Mouse (Mus musculus) neural tube, embryonic 15.5 days (tissue): ENCODE results near the gene B3gnt9. TPM values are rescaled to one million over a fixed set of nuclear protein-coding genes. Genes with fewer than 3 reads are reported as not detected.

ENCODE experiments used
- ATAC-seq: fragments of 200-750 bp; cut with Nextera tagmentation; 2 replicates; pipeline ENCODE4 v1.8.0; 2017; ENCODE audit warnings: mild to moderate bottlenecking, moderate TSS enrichment, moderate library complexity; ENCODE audit not compliant: low FRiP score
- H3K27ac ChIP-seq: fragments of 300-500 bp; sonication (generic); replicated peaks from 2 replicates; pipeline ENCODE4 v1.5.1; 2015; ENCODE audit warnings: mild to moderate bottlenecking, inconsistent platforms
- H3K27me3 ChIP-seq: fragments of 300-500 bp; sonication (generic); replicated peaks from 2 replicates; pipeline ENCODE4 v1.6.1; 2015; ENCODE audit warnings: inconsistent platforms
- H3K36me3 ChIP-seq: fragments of 300-500 bp; sonication (generic); 2 replicates; pipeline ENCODE4 v1.6.1; 2015; ENCODE audit warnings: inconsistent platforms
- H3K4me1 ChIP-seq: fragments of 300-500 bp; sonication (generic); 2 replicates; pipeline ENCODE4 v1.6.1; 2015; ENCODE audit warnings: inconsistent platforms
- H3K4me2 ChIP-seq: fragments of 300-500 bp; sonication (generic); 2 replicates; pipeline ENCODE4 v1.6.1; 2015; ENCODE audit warnings: inconsistent platforms, mild to moderate bottlenecking, moderate library complexity
- H3K4me3 ChIP-seq: fragments of 300-500 bp; sonication (generic); replicated peaks from 2 replicates; pipeline ENCODE4 v1.5.1; 2015; ENCODE audit warnings: mild to moderate bottlenecking, inconsistent platforms
- H3K9ac ChIP-seq: fragments of 300-500 bp; sonication (generic); replicated peaks from 2 replicates; pipeline ENCODE4 v1.6.1; 2015; ENCODE audit warnings: mild to moderate bottlenecking, inconsistent platforms
- H3K9me3 ChIP-seq: fragments of 300-500 bp; sonication (generic); replicated peaks from 2 replicates; pipeline ENCODE4 v1.6.1; 2016; ENCODE audit warnings: inconsistent platforms
- WGBS: fragments of 180-500 bp; shearing (Covaris S2); methylation state at CpG from one replicate; pipeline ENCODE4 v1.1.7; 2015; ENCODE audit warnings: mixed read lengths; 5-methylcytosine and 5-hydroxymethylcytosine counted together
- polyA plus RNA-seq: library from polyadenylated mRNA; unstranded; fragments of >200 nt; fragmentation: Nextera tagmentation; extraction: Ambion mirVana; gene quantifications from 2 replicates; pipeline ENCODE4 v1.2.1, GENCODE M21; 2015

The B3gnt9 gene
- polyA plus RNA-seq, 1 experiment from 2014 or later: 12.4 TPM

GRCm38 (mm10) chr8:105224413-105225271 is 30.3 kb downstream of the B3gnt9 start, which contains the start of gene D230025D16Rik:
Gene D230025D16Rik, plus strand, starts transcription at chr8:105225145.
- Histone ChIP-seq H3K4me2 (peak within 1 kb of the TSS; percentile 89), H3K27ac (peak within 1 kb of the TSS; percentile 89), H3K36me3 (no peaks in the 10 kb centered on the region), H3K4me3 (peak within 1 kb of the TSS; percentile 98), H3K9ac (peak within 1 kb of the TSS; percentile 95), H3K9me3 (no peaks in the 10 kb centered on the region), H3K4me1 (peaks cover 25% of the 10 kb centered on the region), H3K27me3 (no peaks in the 10 kb centered on the region)
- ATAC-seq: peak; percentile 95
- WGBS: 1% methylated on average over 34 of the region's 34 CpGs

GRCm38 (mm10) chr8:105223850-105224249 is 31.1 kb downstream of the B3gnt9 start:
- ATAC-seq: no peak
- Histone ChIP-seq H3K27me3 (no peaks in the 10 kb centered on the region), H3K4me1 (peaks cover 25% of the 10 kb centered on the region), H3K36me3 (no peaks in the 10 kb centered on the region), H3K27ac (peak overlapping the region; percentile 89), H3K4me2 (peak overlapping the region; percentile 89), H3K9ac (no peak overlapping the region), H3K4me3 (no peak overlapping the region), H3K9me3 (no peaks in the 10 kb centered on the region)
- WGBS: 68% methylated on average over 7 of the region's 7 CpGs

- Histone ChIP-seq H3K4me1 (no peaks in the 10 kb centered on the region), H3K9me3 (no peaks in the 10 kb centered on the region), H3K36me3 (no peaks in the 10 kb centered on the region), H3K27ac (no peak overlapping the region), H3K27me3 (no peaks in the 10 kb centered on the region), H3K4me2 (no peak overlapping the region), H3K9ac (no peak overlapping the region), H3K4me3 (no peak overlapping the region)
- ATAC-seq: peak; percentile 35; the same call in 1 of the 2 replicates
- 82% methylated on average over 5 of the region's 5 CpGs for WGBS
Observed at GRCm38 (mm10) chr8:105217926-105218522, 36.9 kb downstream of the B3gnt9 start.

GRCm38 (mm10) chr8:105214104-105214503 is 40.8 kb downstream of the B3gnt9 start:
- Histone ChIP-seq H3K4me3 (no peak overlapping the region), H3K27ac (no peak overlapping the region), H3K9ac (no peak overlapping the region), H3K4me2 (no peak overlapping the region), H3K27me3 (no peaks in the 10 kb centered on the region), H3K4me1 (no peaks in the 10 kb centered on the region), H3K36me3 (no peaks in the 10 kb centered on the region), H3K9me3 (no peaks in the 10 kb centered on the region)
- ATAC-seq: no peak
- 91% methylated on average over 5 of the region's 5 CpGs for WGBS

GRCm38 (mm10) chr8:105209153-105210110 is 45.5 kb downstream of the B3gnt9 start:
- no peak overlapping the region for H3K4me2 ChIP-seq
- WGBS: 67% methylated on average over 1 of the region's 1 CpGs
- no peak overlapping the region for H3K27ac ChIP-seq
- no peak for ATAC-seq
- 0 out of 2 replicates have a peak, but pooled peaks cover under 1% of the 10 kb centered on the region for H3K36me3 ChIP-seq
- H3K9ac ChIP-seq: no peak overlapping the region
- H3K4me1 ChIP-seq: peaks cover 5% of the 10 kb centered on the region
- H3K27me3 ChIP-seq: no peaks in the 10 kb centered on the region
- H3K4me3 ChIP-seq: no peak overlapping the region
- H3K9me3 ChIP-seq: no peaks in the 10 kb centered on the region

- Histone ChIP-seq H3K27me3 (no peaks in the 10 kb centered on the region), H3K9ac (no peak overlapping the region), H3K9me3 (no peaks in the 10 kb centered on the region), H3K27ac (no peak overlapping the region), H3K4me3 (no peak overlapping the region), H3K4me2 (no peak overlapping the region), H3K4me1 (peaks cover 5% of the 10 kb centered on the region), H3K36me3 (peaks cover 6% of the 10 kb centered on the region; the same call in 1 of the 2 replicates)
- WGBS: 91% methylated on average over 2 of the region's 2 CpGs
- no peak for ATAC-seq
Observed at GRCm38 (mm10) chr8:105207675-105208273, 47.2 kb downstream of the B3gnt9 start.

- ATAC-seq: no peak
- no peak overlapping the region for H3K4me2 ChIP-seq
- WGBS: 74% methylated on average over 7 of the region's 7 CpGs
- no peak overlapping the region for H3K27ac ChIP-seq
- H3K4me3 ChIP-seq: no peak overlapping the region
- no peaks in the 10 kb centered on the region for H3K27me3 ChIP-seq
- no peak overlapping the region for H3K9ac ChIP-seq
- H3K9me3 ChIP-seq: no peaks in the 10 kb centered on the region
- peaks cover 6% of the 10 kb centered on the region; the same call in 1 of the 2 replicates for H3K36me3 ChIP-seq
- peaks cover 5% of the 10 kb centered on the region for H3K4me1 ChIP-seq
Observed at GRCm38 (mm10) chr8:105206766-105207275, 48.1 kb downstream of the B3gnt9 start.

- no peaks in the 10 kb centered on the region for H3K27me3 ChIP-seq
- peaks cover 5% of the 10 kb centered on the region for H3K4me1 ChIP-seq
- H3K4me3 ChIP-seq: no peak overlapping the region
- no peak overlapping the region for H3K9ac ChIP-seq
- WGBS: 58% methylated on average over 1 of the region's 1 CpGs
- no peaks in the 10 kb centered on the region for H3K9me3 ChIP-seq
- H3K27ac ChIP-seq: no peak overlapping the region
- H3K4me2 ChIP-seq: no peak overlapping the region
- ATAC-seq: peak; percentile 28; the same call in 1 of the 2 replicates
- peaks cover 8% of the 10 kb centered on the region; the same call in 1 of the 2 replicates for H3K36me3 ChIP-seq
Observed at GRCm38 (mm10) chr8:105205748-105206147, 49.2 kb downstream of the B3gnt9 start.
